ENCODE assay signal across 12 mouse cellular contexts in the genomic region with DNA sequence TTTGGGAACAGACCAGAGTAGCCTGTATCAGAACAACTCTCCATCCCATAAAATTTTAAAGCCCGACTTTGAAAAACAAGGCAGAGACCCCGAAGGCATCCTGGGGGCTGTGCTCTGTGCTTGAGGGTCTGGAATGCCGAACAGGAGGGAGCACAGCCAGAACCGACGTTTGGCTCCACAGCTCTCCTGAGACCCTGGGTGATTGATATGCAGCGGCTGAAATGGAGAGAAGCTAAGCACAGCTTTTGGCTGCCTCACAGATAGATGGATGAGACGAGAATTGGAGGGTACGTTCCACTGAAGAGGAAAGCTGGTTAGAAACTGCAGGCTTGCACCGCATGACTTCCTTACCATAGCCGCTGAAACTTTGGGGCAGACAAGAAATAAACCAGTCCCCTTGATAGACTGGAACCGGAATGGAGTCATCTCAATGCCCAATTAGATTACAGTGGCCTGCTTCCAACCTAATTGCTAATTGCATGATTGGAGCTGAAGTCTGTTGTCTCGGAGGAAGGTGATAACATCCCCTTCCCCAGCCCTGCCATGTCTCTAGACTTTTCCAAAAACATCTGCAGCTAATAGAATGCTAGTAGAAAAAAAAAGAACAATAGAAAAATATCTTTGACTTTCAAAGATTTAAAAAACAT.
DNase-seq lines count a peak whose midpoint lies in the region; ATAC-seq lines count a peak whose summit lies in the region.
"Had no signal": no experiment of that assay in that cellular context is flagged by ENCODE, and none has a peak within 500 bp of the region (broad histone marks: within the 10 kb centered on the region; RNA-seq: fewer than 3 reads in every experiment).

No protein-coding gene starts in this region.

- 29% methylated on average over 12 of the region's 12 CpGs for WGBS in heart, embryonic 11.5 days (ENCODE audit: insufficient replicate concordance)
- 24% methylated on average over 12 of the region's 12 CpGs for WGBS in neural tube, embryonic 11.5 days
- 36% methylated on average over 12 of the region's 12 CpGs for WGBS in intestine, embryonic 16.5 days
- WGBS in stomach, embryonic 16.5 days: 31% methylated on average over 12 of the region's 12 CpGs

- no peaks in the 10 kb centered on the region for H3K36me3 ChIP-seq in heart, embryonic 11.5 days (ENCODE audit: control insufficient read depth, insufficient read depth, low read length)
- no peaks in the 10 kb centered on the region for H3K36me3 ChIP-seq in neural tube, embryonic 11.5 days (ENCODE audit: control insufficient read depth, insufficient read depth, low read length)
- no peaks in the 10 kb centered on the region for H3K36me3 ChIP-seq in intestine, embryonic 16.5 days (ENCODE audit: control insufficient read depth, insufficient read depth, low read length)
- H3K36me3 ChIP-seq in stomach, embryonic 16.5 days (ENCODE audit: control insufficient read depth, insufficient read depth, low read length): no peaks in the 10 kb centered on the region

- H3K9ac ChIP-seq in heart, embryonic 11.5 days (ENCODE audit: low read depth, low read length): no peak overlapping the region
- H3K9ac ChIP-seq in neural tube, embryonic 11.5 days (ENCODE audit: low read length): no peak overlapping the region
- H3K9ac ChIP-seq in intestine, embryonic 16.5 days (ENCODE audit: low read depth, low read length): no peak overlapping the region
- no peak overlapping the region for H3K9ac ChIP-seq in stomach, embryonic 16.5 days (ENCODE audit: low read length)
- H3K9ac ChIP-seq: liver, postnatal 0 days had no signal

- H3K4me3 ChIP-seq in heart, embryonic 11.5 days (ENCODE audit: low read depth, low read length): no peak overlapping the region
- no peak overlapping the region for H3K4me3 ChIP-seq in neural tube, embryonic 11.5 days (ENCODE audit: low read depth, low read length)
- H3K4me3 ChIP-seq in intestine, embryonic 16.5 days (ENCODE audit: low read length): no peak overlapping the region
- H3K4me3 ChIP-seq in stomach, embryonic 16.5 days (replicated peaks; ENCODE audit: low read length): no peak overlapping the region

- no peaks in the 10 kb centered on the region for H3K4me1 ChIP-seq in heart, embryonic 11.5 days (ENCODE audit: control insufficient read depth, insufficient read depth, low read length)
- H3K4me1 ChIP-seq in neural tube, embryonic 11.5 days (ENCODE audit: control insufficient read depth, insufficient read depth, low read length): peaks cover 3% of the 10 kb centered on the region; the same call in 1 of the 2 replicates
- H3K4me1 ChIP-seq in intestine, embryonic 16.5 days (ENCODE audit: control insufficient read depth, insufficient read depth, low read length): no peaks in the 10 kb centered on the region
- H3K4me1 ChIP-seq in stomach, embryonic 16.5 days (ENCODE audit: control insufficient read depth, insufficient read depth, low read length): no peaks in the 10 kb centered on the region

- no peaks in the 10 kb centered on the region for H3K9me3 ChIP-seq in heart, embryonic 11.5 days (replicated peaks; ENCODE audit: control insufficient read depth, low read length)
- no peaks in the 10 kb centered on the region for H3K9me3 ChIP-seq in neural tube, embryonic 11.5 days (ENCODE audit: control insufficient read depth, low read length)
- H3K9me3 ChIP-seq in intestine, embryonic 16.5 days (ENCODE audit: control insufficient read depth, low read length): no peaks in the 10 kb centered on the region
- H3K9me3 ChIP-seq in stomach, embryonic 16.5 days (replicated peaks; ENCODE audit: control insufficient read depth, low read length): no peaks in the 10 kb centered on the region

- no peak for DNase-seq in heart, adult 9 months (ENCODE audit: low spot score in 2 of 2)
- peak; percentile 31 for DNase-seq in neural tube, embryonic 11.5 days (ENCODE audit: low spot score)
- no peak for DNase-seq in neural tube, embryonic 10.5 days (ENCODE audit: extremely low spot score, low spot score)
- DNase-seq in urinary bladder, postnatal 36 days (ENCODE audit: low spot score in 2 of 2): no peak
- no peak for DNase-seq in spleen, postnatal 4 days (ENCODE audit: low spot score in 2 of 2)
- DNase-seq: layer of hippocampus, postnatal 36 days; liver, postnatal 0 days; right cerebral cortex, postnatal 25 days; thymus, adult 18-20 months had no signal

- no peak overlapping the region for H3K27ac ChIP-seq in heart, embryonic 11.5 days (ENCODE audit: low read depth, low read length)
- H3K27ac ChIP-seq in neural tube, embryonic 11.5 days (ENCODE audit: low read depth, low read length): no peak overlapping the region
- H3K27ac ChIP-seq in intestine, embryonic 16.5 days (ENCODE audit: low read length): no peak overlapping the region
- no peak overlapping the region for H3K27ac ChIP-seq in stomach, embryonic 16.5 days (ENCODE audit: low read length)

- peak overlapping the region; percentile 41 for H3K4me2 ChIP-seq in heart, embryonic 11.5 days
- H3K4me2 ChIP-seq in neural tube, embryonic 11.5 days (ENCODE audit: low read depth): no peak overlapping the region
- peak overlapping the region; percentile 7; the same call in 1 of the 2 replicates for H3K4me2 ChIP-seq in intestine, embryonic 16.5 days (ENCODE audit: low read depth, low read length)
- 0 out of 2 replicates have a peak overlapping the region, but pooled peaks have one; percentile 25 for H3K4me2 ChIP-seq in stomach, embryonic 16.5 days (ENCODE audit: low read depth, low read length)

- no peaks in the 10 kb centered on the region for H3K27me3 ChIP-seq in heart, embryonic 11.5 days (ENCODE audit: control insufficient read depth, insufficient read depth, low read length)
- no peaks in the 10 kb centered on the region for H3K27me3 ChIP-seq in neural tube, embryonic 11.5 days (ENCODE audit: control insufficient read depth, insufficient read depth, low read length)
- H3K27me3 ChIP-seq in intestine, embryonic 16.5 days (replicated peaks; ENCODE audit: control insufficient read depth, insufficient read depth, low read length): no peaks in the 10 kb centered on the region
- H3K27me3 ChIP-seq in stomach, embryonic 16.5 days (ENCODE audit: control insufficient read depth, insufficient read depth, low read length): no peaks in the 10 kb centered on the region

- no peak for ATAC-seq in heart, embryonic 11.5 days (replicated peaks; ENCODE audit: insufficient number of reproducible peaks, low FRiP score, low TSS enrichment)
- no peak for ATAC-seq in neural tube, embryonic 11.5 days (ENCODE audit: insufficient read depth, low FRiP score, low TSS enrichment)
- no peak for ATAC-seq in intestine, embryonic 16.5 days
- ATAC-seq in stomach, embryonic 16.5 days (ENCODE audit: insufficient read depth, low FRiP score): no peak
- ATAC-seq: liver, postnatal 0 days had no signal
